28 mouse cellular contexts compared by ENCODE assay signal in the genomic region with DNA sequence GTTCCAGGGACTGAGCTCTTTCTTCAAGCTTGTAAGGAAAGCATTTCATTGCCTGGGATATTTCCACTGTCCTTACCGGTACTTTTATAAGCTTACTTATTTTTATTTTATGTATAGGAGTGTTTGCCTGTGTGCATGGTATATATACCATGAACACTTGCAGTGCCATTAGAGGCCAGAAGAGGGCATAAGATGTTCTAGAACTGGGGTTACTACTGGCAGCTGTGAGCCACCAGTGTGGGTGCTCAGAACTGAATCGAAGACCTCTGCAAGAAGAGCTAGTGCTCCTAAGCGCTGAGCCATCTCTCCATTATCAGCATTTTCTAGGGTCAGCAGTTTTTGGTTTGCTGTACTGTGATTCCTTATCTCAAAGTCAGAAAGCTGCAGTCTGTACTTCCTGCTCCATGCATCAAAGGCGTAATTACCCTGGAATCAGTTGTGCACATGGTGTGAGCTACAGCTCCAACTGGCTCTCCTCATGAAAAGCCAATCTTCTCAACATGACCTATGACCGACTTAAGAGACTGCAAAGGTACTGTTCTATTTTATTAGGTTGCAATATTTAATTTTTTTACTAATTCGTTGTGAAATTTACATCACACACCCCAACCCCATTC.
DNase-seq lines count a peak whose midpoint lies in the region; ATAC-seq and TF ChIP-seq lines count a peak whose summit lies in the region.
"Had no signal": no experiment of that assay in that cellular context is flagged by ENCODE, and none has a peak within 500 bp of the region (broad histone marks: within the 10 kb centered on the region; RNA-seq: fewer than 3 reads in every experiment).

No protein-coding gene starts in this region.

- H3K4me1 ChIP-seq in intestine, postnatal 0 days (replicated peaks; ENCODE audit: control insufficient read depth, insufficient read depth, low read length) = no peaks in the 10 kb centered on the region
- no peaks in the 10 kb centered on the region for H3K4me1 ChIP-seq in lung, postnatal 0 days (ENCODE audit: insufficient read depth, low read depth, low read length)
- H3K4me1 ChIP-seq: embryonic facial prominence, embryonic 12.5 days; heart, embryonic 12.5 days; limb, embryonic 12.5 days; liver, embryonic 15.5 days; midbrain, embryonic 12.5 days; neural tube, embryonic 15.5 days had no signal

- H3K4me3 ChIP-seq in intestine, postnatal 0 days (ENCODE audit: low read depth, low read length) = no peak overlapping the region
- H3K4me3 ChIP-seq in lung, postnatal 0 days (ENCODE audit: low read depth, low read length) = no peak overlapping the region
- H3K4me3 ChIP-seq: embryonic facial prominence, embryonic 12.5 days; heart, adult 2 months; heart, embryonic 12.5 days; limb, embryonic 12.5 days; liver, embryonic 15.5 days; midbrain, embryonic 12.5 days; neural tube, embryonic 15.5 days had no signal

- H3K9ac ChIP-seq in intestine, postnatal 0 days (ENCODE audit: low read depth, low read length) = no peak overlapping the region
- no peak overlapping the region for H3K9ac ChIP-seq in lung, postnatal 0 days (replicated peaks; ENCODE audit: low read depth)
- H3K9ac ChIP-seq: embryonic facial prominence, embryonic 12.5 days; heart, embryonic 12.5 days; hindbrain, embryonic 14.5 days; limb, embryonic 12.5 days; liver, embryonic 15.5 days; lung, embryonic 14.5 days; midbrain, embryonic 12.5 days; neural tube, embryonic 15.5 days had no signal

- DNase-seq in A20 (ENCODE audit: low read depth, low spot score) (peak; percentile 6), ES-CJ7 (ENCODE audit: low read depth, low spot score) (peak; percentile 29), ZHBTc4 (ENCODE audit: low read depth, low spot score) (peak; percentile 61)
- no peak for DNase-seq in lung, postnatal 0 days (ENCODE audit: low spot score)
- no peak for DNase-seq in lung, postnatal 36 days
- no peak for DNase-seq in gastrocnemius, postnatal 36 days
- DNase-seq: adrenal gland, postnatal 10 days; cerebellum, adult 11 months; cerebellum, adult 9-10 months; embryo, embryonic 11 days; gastrocnemius, postnatal 14 days; heart, adult 2 months; kidney, adult 8-10 months; kidney, postnatal 4 days; lung, embryonic 14.5 days; right cerebral cortex, postnatal 4 days had no signal

- WGBS in intestine, postnatal 0 days = 72% methylated on average over 6 of the region's 6 CpGs
- 96% methylated on average over 6 of the region's 6 CpGs for WGBS in lung, postnatal 0 days

- intact Hi-C loops in gastrocnemius, postnatal 36 days (cut with DNase I) = no loop called here

- no peak for TF ChIP-seq EP300 in lung, postnatal 0 days (IDR thresholded peaks at IDR 0.05)

- peak; percentile 68 for ATAC-seq in intestine, postnatal 0 days
- ATAC-seq in lung, postnatal 0 days = no peak
- ATAC-seq: forebrain, embryonic 14.5 days; inflammation-experienced regulatory T-cells, adult 6 months had no signal

- H3K27ac ChIP-seq in intestine, postnatal 0 days (ENCODE audit: low read depth, low read length) = no peak overlapping the region
- no peak overlapping the region for H3K27ac ChIP-seq in lung, postnatal 0 days (ENCODE audit: low read length)
- H3K27ac ChIP-seq: embryonic facial prominence, embryonic 12.5 days; heart, adult 2 months; hindbrain, embryonic 14.5 days; kidney, postnatal 0 days; limb, embryonic 12.5 days; liver, embryonic 15.5 days; midbrain, embryonic 12.5 days; neural tube, embryonic 15.5 days had no signal

- H3K9me3 ChIP-seq in intestine, postnatal 0 days (ENCODE audit: control insufficient read depth) = no peaks in the 10 kb centered on the region
- H3K9me3 ChIP-seq in lung, postnatal 0 days (ENCODE audit: low read length) = no peaks in the 10 kb centered on the region
- H3K9me3 ChIP-seq: embryonic facial prominence, embryonic 12.5 days; limb, embryonic 12.5 days; liver, embryonic 15.5 days; midbrain, embryonic 12.5 days; neural tube, embryonic 15.5 days had no signal

- no peaks in the 10 kb centered on the region for H3K27me3 ChIP-seq in intestine, postnatal 0 days (replicated peaks; ENCODE audit: control insufficient read depth, insufficient read depth, low read length)
- no peaks in the 10 kb centered on the region for H3K27me3 ChIP-seq in lung, postnatal 0 days (replicated peaks; ENCODE audit: insufficient read depth, low read length)
- H3K27me3 ChIP-seq: CH12.LX; embryonic facial prominence, embryonic 12.5 days; heart, embryonic 12.5 days; limb, embryonic 12.5 days; liver, embryonic 15.5 days; midbrain, embryonic 12.5 days; neural tube, embryonic 15.5 days had no signal

- peak; percentile 41 for TF ChIP-seq CTCF in intestine, postnatal 0 days (IDR thresholded peaks at IDR 0.05; ENCODE audit: low read depth)
- no peak for TF ChIP-seq CTCF in lung, postnatal 0 days (IDR thresholded peaks at IDR 0.05)

- H3K4me2 ChIP-seq in intestine, postnatal 0 days (replicated peaks; ENCODE audit: low read depth) = no peak overlapping the region
- H3K4me2 ChIP-seq in lung, postnatal 0 days (replicated peaks; ENCODE audit: low read depth, low read length) = no peak overlapping the region
- H3K4me2 ChIP-seq: embryonic facial prominence, embryonic 12.5 days; heart, embryonic 12.5 days; hindbrain, embryonic 14.5 days; limb, embryonic 12.5 days; liver, embryonic 15.5 days; lung, embryonic 14.5 days; midbrain, embryonic 12.5 days; neural tube, embryonic 15.5 days had no signal

- no peaks in the 10 kb centered on the region for H3K36me3 ChIP-seq in intestine, postnatal 0 days (ENCODE audit: control insufficient read depth, insufficient read depth)
- no peaks in the 10 kb centered on the region for H3K36me3 ChIP-seq in lung, postnatal 0 days (ENCODE audit: insufficient read depth, low read length)
- H3K36me3 ChIP-seq: embryonic facial prominence, embryonic 12.5 days; heart, embryonic 12.5 days; limb, embryonic 12.5 days; liver, embryonic 15.5 days; midbrain, embryonic 12.5 days; neural tube, embryonic 15.5 days had no signal

Comparison
In these comparisons a context has a peak if more than half of its experiments do, and no peak if none do; other contexts are left out.
1. DNase-seq: peak in A20 (single experiment), ES-CJ7 (single experiment) and ZHBTc4 (single experiment); none in lung, postnatal 0 days (single experiment), lung, postnatal 36 days (single experiment) and gastrocnemius, postnatal 36 days (0 of 2).